Comparison of ENCODE assay signal across 8 mouse cellular contexts in genomic region chr7:19920506-19921261, GRCm38 (mm10). TPM values are rescaled to one million over a fixed set of nuclear protein-coding genes. Genes with fewer than 3 reads are reported as not detected.
A peak's percentile ranks its signal among the peaks of the same experiment; 100 is the strongest.
DNase-seq lines count a peak whose midpoint lies in the region; ATAC-seq and TF ChIP-seq lines count a peak whose summit lies in the region.

Gene Pvr, minus strand, starts transcription at chr7:19921160.

- peak; percentile 79 for ATAC-seq in megakaryocyte, adult 5-6 weeks (ENCODE audit: poor library complexity, severe bottlenecking)

- no peak for TF ChIP-seq CTCF in cortical plate, adult 2 months (IDR thresholded peaks at IDR 0.05; ENCODE audit: extremely low read depth, insufficient read depth, low read length)

- intact Hi-C loops in gastrocnemius, postnatal 14 days (cut with DNase I; ENCODE audit: low total_unique reads), result no loop called here

- H3K4me3 ChIP-seq in cortical plate, adult 2 months (ENCODE audit: insufficient read depth, low read length), result peak within 1 kb of the TSS; percentile 64

- TF ChIP-seq POLR2A in cortical plate, adult 2 months (IDR thresholded peaks at IDR 0.05; ENCODE audit: extremely low read depth, insufficient read depth, low read length), result peak; percentile 80

- DNase-seq in adipocyte (ENCODE audit: low spot score), result peak; percentile 91
- DNase-seq in gastrocnemius, postnatal 14 days, result peak; percentile 71
- peak; percentile 83 for DNase-seq in induced T-regulatory cell, adult 2 months (ENCODE audit: low read depth)
- DNase-seq in left cerebral cortex, adult 8-10 months (ENCODE audit: low spot score in 2 of 2), result peak; percentile 64 to 73
- DNase-seq in right cerebral cortex, adult 18-20 months, result peak; percentile 83
- peak; percentile 69 to 83 for DNase-seq in urinary bladder, postnatal 36 days (ENCODE audit: low spot score in 2 of 2)

- no peaks in the 10 kb centered on the region for H3K4me1 ChIP-seq in cortical plate, adult 2 months (ENCODE audit: control insufficient read depth, insufficient read depth, low read length)

- 0 out of 2 replicates have a peak within 1 kb of the TSS, but pooled peaks have one; percentile 1 for H3K27ac ChIP-seq in cortical plate, adult 2 months (ENCODE audit: insufficient read depth, low read length)

RNA-seq across cellular contexts. Expression of gene Pvr, which starts in this region (rescaled TPM):
- polyA plus RNA-seq in cortical plate, adult 2 months (2012; rRNA removed), result 9.7 and 11.8 TPM in 2 replicates
- total RNA-seq in gastrocnemius, postnatal 14 days (2021), result 1 to 10 TPM; 8.0 to 9.4 TPM
- total RNA-seq in left cerebral cortex, adult 8-10 months (2022), result 10 to 100 TPM in 2 of 4 experiments, 1 to 10 TPM in 2; 7.0 to 12.4 (median 10.5) TPM
- 7.8 TPM in 2 replicates for total RNA-seq in megakaryocyte, adult 5-6 weeks (2015)
- total RNA-seq in megakaryocyte, adult 5-6 weeks (2017), result 7.6 TPM in 2 replicates

Comparison
In these comparisons a context has a peak if more than half of its experiments do, and no peak if none do; other contexts are left out.
1. Peak in every context shown above with its lines: DNase-seq, ATAC-seq, H3K4me3 ChIP-seq and H3K27ac ChIP-seq.